Mouse (Mus musculus): ENCODE measurements around the gene Tmem127.
A peak's percentile ranks its signal among the peaks of the same experiment; 100 is the strongest.
"Not testable (repeated sequence)": the region's sequence is repeated elsewhere in the genome, so short reads cannot be mapped to it uniquely, and the experiment has no call there.

Tmem127 gene

GRCm38 (mm10) chr2:127269491-127270299 lies 22.0 kb downstream of the Tmem127 start, which contains the start of gene Stard7:
Stard7 (plus strand) TSS chr2:127270218.
- peak; percentile 99 for DNase-seq

GRCm38 (mm10) chr2:127270300-127271041 lies 22.8 kb downstream of the Tmem127 start:
- peak; percentile 93 for DNase-seq

- peak; percentile 32 for DNase-seq
Observed at GRCm38 (mm10) chr2:127271042-127271515, 23.4 kb downstream of the Tmem127 start.

GRCm38 (mm10) chr2:127272049-127272448 lies 24.3 kb downstream of the Tmem127 start:
- DNase-seq, result not testable (repeated sequence)

GRCm38 (mm10) chr2:127272806-127273205 lies 25.1 kb downstream of the Tmem127 start:
- DNase-seq, result no peak

- no peak for DNase-seq
Observed at GRCm38 (mm10) chr2:127274590-127274989, 26.9 kb downstream of the Tmem127 start.

GRCm38 (mm10) chr2:127275551-127276320 lies 28.0 kb downstream of the Tmem127 start:
- DNase-seq, result no peak

- DNase-seq, result no peak
Observed at GRCm38 (mm10) chr2:127278162-127278561, 30.5 kb downstream of the Tmem127 start.

GRCm38 (mm10) chr2:127292250-127292649 lies 44.5 kb downstream of the Tmem127 start:
- DNase-seq, result no peak

- no peak for DNase-seq
Observed at GRCm38 (mm10) chr2:127297001-127297805, 49.5 kb downstream of the Tmem127 start.

GRCm38 (mm10) chr2:127298056-127298455 lies 50.3 kb downstream of the Tmem127 start:
- no peak for DNase-seq

GRCm38 (mm10) chr2:127300701-127301100 lies 53.0 kb downstream of the Tmem127 start:
- DNase-seq, result no peak

GRCm38 (mm10) chr2:127301883-127302282 lies 54.2 kb downstream of the Tmem127 start:
- DNase-seq, result no peak

GRCm38 (mm10) chr2:127304192-127304591 lies 56.5 kb downstream of the Tmem127 start:
- not testable (repeated sequence) for DNase-seq

GRCm38 (mm10) chr2:127304609-127305210 lies 57.0 kb downstream of the Tmem127 start:
- DNase-seq, result no peak

- no peak for DNase-seq
Observed at GRCm38 (mm10) chr2:127306123-127306522, 58.4 kb downstream of the Tmem127 start.

- DNase-seq, result no peak
Observed at GRCm38 (mm10) chr2:127307179-127307578, 59.5 kb downstream of the Tmem127 start.

GRCm38 (mm10) chr2:127308660-127309059 lies 61.0 kb downstream of the Tmem127 start:
- DNase-seq, result peak; percentile 36

GRCm38 (mm10) chr2:127310246-127310645 lies 62.5 kb downstream of the Tmem127 start:
- DNase-seq, result peak; percentile 40

GRCm38 (mm10) chr2:127310685-127311084 lies 63.0 kb downstream of the Tmem127 start:
- no peak for DNase-seq

All from retina, postnatal 1 day (tissue).